Mouse (Mus musculus): ENCODE measurements around the gene Zfx. TPM values are rescaled to one million over a fixed set of nuclear protein-coding genes. Genes with fewer than 3 reads are reported as not detected.
A peak's percentile ranks its signal among the peaks of the same experiment; 100 is the strongest.

Zfx gene
- total RNA-seq, 2 experiments from 2014 or later: 17.9 to 23.4 TPM

- intact Hi-C loops (cut with DNase I): loop anchor here (1.0 to 5.0 kb wide), 2 partner anchors 55 to 75 kb away; no protein-coding TSS in a partner anchor
- H3K27ac ChIP-seq: peak overlapping the region; percentile 97
- DNase-seq: no peak
- TF ChIP-seq CTCF (IDR thresholded peaks at IDR 0.05): no peak
- peak overlapping the region; percentile 86 for H3K4me3 ChIP-seq
These were observed 818 bp downstream of the Zfx start for GRCm38 (mm10) chrX:94122709-94123058.

DNA sequence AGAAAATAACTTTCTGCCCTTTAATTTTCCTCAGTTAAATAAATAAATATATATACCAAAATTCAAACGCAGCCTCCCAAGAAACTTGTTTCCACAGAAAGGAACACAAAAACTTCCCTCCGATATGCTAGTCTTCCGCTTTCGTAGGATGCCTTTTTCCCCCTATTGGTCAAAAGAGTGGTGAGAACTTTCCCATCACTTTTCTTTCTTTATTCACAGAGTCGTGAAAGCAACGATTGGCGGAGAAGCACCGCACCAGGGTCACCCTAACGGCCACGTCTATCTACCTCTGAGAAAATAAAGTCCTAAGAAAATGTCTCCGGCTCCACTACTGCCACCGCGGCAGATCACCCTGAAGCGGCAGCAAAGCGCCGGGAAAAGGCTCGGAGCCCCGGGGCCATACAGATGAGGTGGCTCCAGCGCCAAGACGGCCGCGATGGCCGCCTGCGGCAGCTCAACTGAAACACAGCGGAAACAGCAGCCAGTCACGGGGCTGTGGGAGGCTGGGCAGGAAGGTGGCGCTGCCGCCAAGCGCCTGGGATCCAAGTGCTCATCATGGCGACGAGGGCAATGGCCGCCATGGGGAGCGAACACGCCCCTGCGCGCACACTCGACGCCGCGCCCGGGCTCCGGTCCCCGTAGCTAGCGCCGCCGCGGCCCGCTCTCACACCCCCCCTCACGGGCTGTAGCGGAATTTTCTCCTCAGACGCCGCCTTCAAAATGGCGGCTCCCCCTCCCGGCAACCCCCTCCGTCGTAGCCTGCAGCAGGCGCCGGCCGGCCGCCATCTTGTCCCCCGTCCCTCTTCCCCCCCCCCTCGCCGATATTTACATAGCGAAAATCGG, 1.4 kb downstream of the Zfx start:
- TF ChIP-seq CTCF (IDR thresholded peaks at IDR 0.05): peak; percentile 33; the same call in 1 of the 2 replicates
- peak overlapping the region; percentile 97 for H3K27ac ChIP-seq
- peak; percentile 91 for DNase-seq
- intact Hi-C loops (cut with DNase I): loop anchor here (1.0 to 5.0 kb wide), 2 partner anchors 55 to 75 kb away; no protein-coding TSS in a partner anchor
- H3K4me3 ChIP-seq: peak overlapping the region; percentile 86

GRCm38 (mm10) chrX:94121161-94121856, 2.2 kb downstream of the Zfx start:
- intact Hi-C loops (cut with DNase I): loop anchor here (5.0 kb wide), 1 partner anchor 74 kb away; no protein-coding TSS in a partner anchor
- no peak for TF ChIP-seq CTCF (IDR thresholded peaks at IDR 0.05)
- H3K4me3 ChIP-seq: peak overlapping the region; percentile 86
- peak; percentile 25 for DNase-seq
- peak overlapping the region; percentile 97 for H3K27ac ChIP-seq

- H3K4me3 ChIP-seq: no peak overlapping the region
- intact Hi-C loops (cut with DNase I): no loop called here
- no peak for TF ChIP-seq CTCF (IDR thresholded peaks at IDR 0.05)
- no peak for DNase-seq
- no peak overlapping the region for H3K27ac ChIP-seq
These were observed 5.2 kb downstream of the Zfx start for GRCm38 (mm10) chrX:94118350-94118749.

- Histone ChIP-seq H3K4me3 (0 out of 2 replicates have a peak overlapping the region, but pooled peaks have one; percentile 19), H3K27ac (no peak overlapping the region)
- no peak for TF ChIP-seq CTCF (IDR thresholded peaks at IDR 0.05)
- DNase-seq: no peak
- intact Hi-C loops (cut with DNase I): no loop called here
These were observed 7.6 kb downstream of the Zfx start for GRCm38 (mm10) chrX:94115882-94116281.

DNA sequence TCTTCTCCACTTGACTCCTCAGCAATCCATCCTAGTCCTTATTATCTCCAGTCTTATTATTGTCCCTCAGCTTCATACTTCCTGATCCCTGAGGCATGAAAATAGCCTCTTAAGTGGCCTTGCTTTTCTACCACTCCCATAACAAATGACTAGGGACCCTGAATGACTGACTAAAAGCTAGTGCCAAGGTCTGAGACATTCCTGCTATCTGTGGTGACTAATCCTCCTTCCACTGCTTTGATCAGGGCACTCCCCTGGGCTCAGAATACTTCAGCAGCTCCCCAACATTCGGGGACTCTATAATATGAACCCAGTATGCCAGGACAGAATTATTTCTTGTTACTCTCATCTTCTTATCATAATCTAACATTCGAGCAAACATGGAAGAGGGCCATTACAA, 17.5 kb downstream of the Zfx start:
- no peak for TF ChIP-seq CTCF (IDR thresholded peaks at IDR 0.05)
- Histone ChIP-seq H3K4me3 (no peak overlapping the region), H3K27ac (no peak overlapping the region)
- intact Hi-C loops (cut with DNase I): no loop called here
- DNase-seq: no peak

GRCm38 (mm10) chrX:94102938-94103337, 20.6 kb downstream of the Zfx start:
- DNase-seq: no peak
- H3K27ac ChIP-seq: no peak overlapping the region
- no peak overlapping the region for H3K4me3 ChIP-seq
- no peak for TF ChIP-seq CTCF (IDR thresholded peaks at IDR 0.05)
- intact Hi-C loops (cut with DNase I): no loop called here

GRCm38 (mm10) chrX:94100561-94100960, 22.9 kb downstream of the Zfx start:
- Histone ChIP-seq H3K4me3 (no peak overlapping the region), H3K27ac (no peak overlapping the region)
- TF ChIP-seq CTCF (IDR thresholded peaks at IDR 0.05): no peak
- no peak for DNase-seq
- intact Hi-C loops (cut with DNase I): no loop called here

DNA sequence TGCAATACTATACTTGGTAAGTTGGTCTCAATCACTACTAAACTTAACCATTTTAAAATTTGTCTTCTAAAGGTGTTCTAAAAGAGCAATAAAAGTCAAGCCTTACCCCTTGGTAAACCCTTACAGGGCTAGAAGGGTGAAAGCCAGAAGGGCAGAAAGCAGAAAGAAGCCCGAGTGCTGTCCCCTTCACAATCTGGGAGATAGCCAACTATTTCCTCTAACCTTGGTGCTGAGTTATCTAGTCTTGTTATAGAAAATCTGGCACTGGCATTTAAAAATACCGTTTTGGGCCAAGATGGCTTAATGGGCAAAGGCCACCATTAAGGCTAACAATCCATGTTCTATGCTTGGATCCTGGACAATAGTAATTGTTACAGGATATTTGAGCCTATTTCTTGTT, 32.5 kb downstream of the Zfx start:
- H3K27ac ChIP-seq: no peak overlapping the region
- TF ChIP-seq CTCF (IDR thresholded peaks at IDR 0.05): no peak
- intact Hi-C loops (cut with DNase I): no loop called here

GRCm38 (mm10) chrX:94061246-94061645, 62.3 kb downstream of the Zfx start:
- H3K27ac ChIP-seq: peak overlapping the region; percentile 65
- H3K4me3 ChIP-seq: peak overlapping the region; percentile 61
- no peak for TF ChIP-seq CTCF (IDR thresholded peaks at IDR 0.05)
- intact Hi-C loops (cut with DNase I): no loop called here
- peak; percentile 31 for DNase-seq

More for the DNA sequence above, 32.5 kb downstream of the Zfx start:
- DNase-seq: no peak
- H3K4me3 ChIP-seq: no peak overlapping the region

DNA sequence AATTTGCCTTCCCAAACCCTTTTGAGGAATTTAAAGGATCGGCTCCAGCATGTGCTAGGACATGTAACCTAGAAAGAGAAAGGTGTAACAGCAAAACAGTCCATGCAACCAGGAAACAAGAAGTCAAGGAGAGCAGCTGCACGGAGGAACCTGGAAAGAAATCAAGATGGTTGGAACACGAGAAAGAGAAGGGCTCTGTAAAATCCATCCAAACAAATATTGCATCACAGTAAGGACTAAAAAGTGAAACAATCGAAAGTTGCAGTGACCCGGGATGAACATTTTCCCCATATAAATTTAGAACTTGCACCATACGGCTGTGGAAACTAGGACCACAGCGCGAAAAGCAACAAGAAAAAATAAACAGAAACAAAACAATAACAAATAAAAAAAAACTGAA, 62.8 kb downstream of the Zfx start:
- Histone ChIP-seq H3K4me3 (peak overlapping the region; percentile 61), H3K27ac (peak overlapping the region; percentile 65; the same call in 1 of the 2 replicates)
- no peak for TF ChIP-seq CTCF (IDR thresholded peaks at IDR 0.05)
- intact Hi-C loops (cut with DNase I): no loop called here
- DNase-seq: no peak

- H3K27ac ChIP-seq: peak overlapping the region; percentile 31
- no peak for TF ChIP-seq CTCF (IDR thresholded peaks at IDR 0.05)
These were observed 64.8 kb downstream of the Zfx start for GRCm38 (mm10) chrX:94058748-94059147.

DNA sequence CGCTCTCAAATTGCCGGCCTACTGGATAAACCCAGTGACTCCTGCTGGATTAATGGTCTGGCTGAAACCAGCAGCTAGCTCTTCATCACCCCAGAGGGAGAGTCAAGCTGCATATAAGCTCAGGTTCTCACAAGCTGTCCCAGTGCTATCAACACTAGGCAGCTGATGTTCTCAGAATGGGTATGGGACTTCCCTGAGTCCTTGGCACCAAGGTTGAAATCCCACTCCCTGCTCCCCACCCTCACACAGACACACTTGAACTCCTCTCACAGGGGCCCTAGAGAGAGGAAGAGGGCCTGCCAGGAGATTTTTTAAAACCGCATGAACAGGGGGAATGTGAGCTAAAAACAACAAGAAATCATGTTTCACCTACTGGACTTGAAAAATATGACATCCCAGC, 74.5 kb downstream of the Zfx start:
- intact Hi-C loops (cut with DNase I): loop anchor here (5.0 kb wide), 1 partner anchor 73 kb away; the partner anchor contains the start of gene Zfx
- no peak for TF ChIP-seq CTCF (IDR thresholded peaks at IDR 0.05)
- Histone ChIP-seq H3K27ac (peak overlapping the region; percentile 9; the same call in 1 of the 2 replicates), H3K4me3 (no peak overlapping the region)
- no peak for DNase-seq

More at GRCm38 (mm10) chrX:94058748-94059147, 64.8 kb downstream of the Zfx start:
- DNase-seq: no peak
- intact Hi-C loops (cut with DNase I): no loop called here
- no peak overlapping the region for H3K4me3 ChIP-seq
